Mouse (Mus musculus) kidney, postnatal 14 days (tissue): ENCODE results near the gene Bap1.
A peak's percentile ranks its signal among the peaks of the same experiment; 100 is the strongest.

Experiments
- DNase-seq: peaks from one replicate; pipeline ENCODE4 v3.0.0; 2022; ENCODE audit warnings: mixed read lengths

Gene Bap1

GRCm38 (mm10) chr14:31251084-31251604 is at the start of gene Bap1, which contains the start of gene Phf7:
TSS of gene Bap1 (plus strand) at chr14:31251450.
TSS of gene Phf7 (minus strand) at chr14:31251317.
- DNase-seq: peak; percentile 97

GRCm38 (mm10) chr14:31204844-31205243 is 46.4 kb upstream of the Bap1 start:
- DNase-seq: no peak

- DNase-seq: no peak
Measured at GRCm38 (mm10) chr14:31205244-31205561, 46.0 kb upstream of the Bap1 start.

- peak; percentile 76 for DNase-seq
Measured at GRCm38 (mm10) chr14:31205562-31206467, 45.4 kb upstream of the Bap1 start.

- peak; percentile 98 for DNase-seq
Measured at GRCm38 (mm10) chr14:31206472-31206981, 44.7 kb upstream of the Bap1 start.

GRCm38 (mm10) chr14:31207070-31207830 is 44.0 kb upstream of the Bap1 start:
- DNase-seq: no peak

GRCm38 (mm10) chr14:31208084-31208483 is 43.2 kb upstream of the Bap1 start, which contains the start of gene Tnnc1:
TSS of gene Tnnc1 (plus strand) at chr14:31208312.
- DNase-seq: no peak

GRCm38 (mm10) chr14:31209133-31209557 is 42.1 kb upstream of the Bap1 start:
- no peak for DNase-seq

- DNase-seq: no peak
Measured at GRCm38 (mm10) chr14:31211854-31212253, 39.4 kb upstream of the Bap1 start.

- DNase-seq: no peak
Measured at GRCm38 (mm10) chr14:31212499-31212898, 38.8 kb upstream of the Bap1 start.

GRCm38 (mm10) chr14:31213868-31214267 is 37.4 kb upstream of the Bap1 start:
- no peak for DNase-seq

GRCm38 (mm10) chr14:31214684-31215083 is 36.6 kb upstream of the Bap1 start:
- no peak for DNase-seq

- peak; percentile 84 for DNase-seq
Measured at GRCm38 (mm10) chr14:31215157-31216002, 35.9 kb upstream of the Bap1 start.

- DNase-seq: no peak
Measured at GRCm38 (mm10) chr14:31216846-31217245, 34.4 kb upstream of the Bap1 start, which contains the start of gene Nisch. TSS of gene Nisch (minus strand) at chr14:31216946.

GRCm38 (mm10) chr14:31217666-31218065 is 33.6 kb upstream of the Bap1 start, which contains the start of gene Sema3g:
TSS of gene Sema3g (plus strand) at chr14:31217860.
- peak; percentile 86 for DNase-seq

GRCm38 (mm10) chr14:31226978-31227377 is 24.3 kb upstream of the Bap1 start:
- DNase-seq: peak; percentile 53

- DNase-seq: peak; percentile 58
Measured at GRCm38 (mm10) chr14:31228234-31228633, 23.0 kb upstream of the Bap1 start.

- DNase-seq: no peak
Measured at GRCm38 (mm10) chr14:31230442-31230841, 20.8 kb upstream of the Bap1 start.

- no peak for DNase-seq
Measured at GRCm38 (mm10) chr14:31232404-31233069, 18.7 kb upstream of the Bap1 start.

GRCm38 (mm10) chr14:31233070-31233995 is 17.9 kb upstream of the Bap1 start:
- peak; percentile 59 for DNase-seq
